Mouse (Mus musculus): ENCODE measurements around the gene Casp1. TPM values are rescaled to one million over a fixed set of nuclear protein-coding genes. Genes with fewer than 3 reads are reported as not detected.

Casp1 gene
- total and polyA plus RNA-seq, 2 experiments from 2014 or later: 1.5 to 1.7 TPM

DNA sequence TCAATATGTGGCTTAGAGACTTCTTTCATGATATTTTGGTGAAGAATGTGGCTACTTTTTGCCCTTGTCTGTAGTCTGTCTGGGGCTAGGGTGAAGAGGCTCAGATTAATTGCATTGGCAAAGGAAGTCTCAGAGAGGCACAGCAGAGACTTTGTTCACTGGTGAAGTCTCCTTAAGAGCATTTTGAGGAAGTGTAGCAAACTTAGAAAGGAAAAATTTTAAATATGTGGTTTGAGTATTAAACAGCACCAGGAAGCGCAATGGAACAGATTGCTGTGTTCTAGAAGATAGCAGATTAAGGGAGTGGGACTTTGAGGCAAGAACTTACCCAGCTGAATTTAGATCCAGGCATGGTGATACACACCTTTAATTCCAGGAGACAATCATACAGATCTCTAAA is 35.1 kb downstream of the Casp1 start:
- no peak for ATAC-seq
- no peak for DNase-seq
- no peak overlapping the region for H3K27ac ChIP-seq (ENCODE audit: low read depth, low read length)

DNA sequence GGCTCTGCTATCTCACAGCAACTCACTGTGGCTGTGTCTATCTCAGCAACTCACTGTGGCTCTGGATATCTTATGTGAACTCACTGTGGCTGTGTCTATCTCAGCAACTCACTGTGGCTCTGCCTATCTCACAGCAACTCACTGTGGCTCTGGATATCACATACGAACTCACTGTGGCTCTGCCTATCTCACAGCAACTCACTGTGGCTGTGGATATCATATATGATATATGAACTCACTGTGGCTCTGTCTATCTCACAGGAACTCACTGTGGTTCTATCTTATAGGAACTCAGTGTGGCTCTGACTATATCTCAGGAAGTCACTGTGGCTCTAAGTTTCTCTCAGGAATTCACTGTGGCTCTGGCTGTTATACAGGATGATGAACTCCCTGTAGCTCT is 44.8 kb downstream of the Casp1 start:
- H3K4me3 ChIP-seq (ENCODE audit: low read depth, low read length): no peak overlapping the region
- ATAC-seq (no peak), DNase-seq (no peak)
- no peaks in the 10 kb centered on the region for H3K36me3 ChIP-seq (ENCODE audit: insufficient read depth)
- no peaks in the 10 kb centered on the region for H3K9me3 ChIP-seq (ENCODE audit: low read length)
- H3K4me2 ChIP-seq (ENCODE audit: low read depth): no peak overlapping the region
- H3K27me3 ChIP-seq (ENCODE audit: insufficient read depth, low read length): no peaks in the 10 kb centered on the region
- H3K27ac ChIP-seq (ENCODE audit: low read depth, low read length): no peak overlapping the region
- WGBS: 88% methylated on average over 1 of the region's 1 CpGs
- H3K9ac ChIP-seq: no peak overlapping the region
- H3K4me1 ChIP-seq (ENCODE audit: insufficient read depth): no peaks in the 10 kb centered on the region
- no peak for TF ChIP-seq CTCF (IDR thresholded peaks at IDR 0.05; ENCODE audit: low read depth)

More for the DNA sequence above, 35.1 kb downstream of the Casp1 start:
- Histone ChIP-seq H3K9me3 (ENCODE audit: low read length) (no peaks in the 10 kb centered on the region), H3K4me3 (ENCODE audit: low read depth, low read length) (no peak overlapping the region), H3K36me3 (ENCODE audit: insufficient read depth) (no peaks in the 10 kb centered on the region), H3K4me1 (ENCODE audit: insufficient read depth) (no peaks in the 10 kb centered on the region), H3K4me2 (ENCODE audit: low read depth) (no peak overlapping the region), H3K9ac (no peak overlapping the region), H3K27me3 (ENCODE audit: insufficient read depth, low read length) (no peaks in the 10 kb centered on the region)
- TF ChIP-seq CTCF (IDR thresholded peaks at IDR 0.05; ENCODE audit: low read depth): no peak
- whole genome bisulfite sequencing: 94% methylated on average over 1 of the region's 1 CpGs

DNA sequence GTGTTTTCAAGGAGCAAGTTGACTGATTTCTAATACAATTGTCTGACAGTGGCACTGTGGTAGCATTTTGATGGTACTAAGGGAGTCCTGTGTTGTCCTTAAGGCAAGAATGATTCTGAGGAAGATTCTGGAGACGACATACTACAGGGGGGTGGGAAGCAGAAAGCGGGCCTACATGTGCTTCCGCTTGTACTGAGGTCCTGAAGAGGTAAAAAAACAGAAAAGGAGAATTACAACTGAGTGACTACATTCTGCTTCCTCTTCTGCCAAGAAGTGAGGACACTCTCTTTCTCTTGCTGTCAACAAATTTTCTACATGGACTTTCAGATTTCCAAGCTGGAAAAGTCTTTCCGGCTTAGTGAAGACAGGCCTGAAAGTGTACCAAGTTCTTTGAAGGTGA is 45.8 kb downstream of the Casp1 start:
- no peak for DNase-seq
- Histone ChIP-seq H3K9ac (no peak overlapping the region), H3K9me3 (ENCODE audit: low read length) (no peaks in the 10 kb centered on the region), H3K36me3 (ENCODE audit: insufficient read depth) (no peaks in the 10 kb centered on the region), H3K27ac (ENCODE audit: low read depth, low read length) (no peak overlapping the region), H3K27me3 (ENCODE audit: insufficient read depth, low read length) (no peaks in the 10 kb centered on the region), H3K4me1 (ENCODE audit: insufficient read depth) (no peaks in the 10 kb centered on the region), H3K4me3 (ENCODE audit: low read depth, low read length) (no peak overlapping the region), H3K4me2 (ENCODE audit: low read depth) (no peak overlapping the region)
- WGBS: 92% methylated on average over 4 of the region's 4 CpGs
- TF ChIP-seq CTCF (IDR thresholded peaks at IDR 0.05; ENCODE audit: low read depth): no peak
- no peak for ATAC-seq

DNA sequence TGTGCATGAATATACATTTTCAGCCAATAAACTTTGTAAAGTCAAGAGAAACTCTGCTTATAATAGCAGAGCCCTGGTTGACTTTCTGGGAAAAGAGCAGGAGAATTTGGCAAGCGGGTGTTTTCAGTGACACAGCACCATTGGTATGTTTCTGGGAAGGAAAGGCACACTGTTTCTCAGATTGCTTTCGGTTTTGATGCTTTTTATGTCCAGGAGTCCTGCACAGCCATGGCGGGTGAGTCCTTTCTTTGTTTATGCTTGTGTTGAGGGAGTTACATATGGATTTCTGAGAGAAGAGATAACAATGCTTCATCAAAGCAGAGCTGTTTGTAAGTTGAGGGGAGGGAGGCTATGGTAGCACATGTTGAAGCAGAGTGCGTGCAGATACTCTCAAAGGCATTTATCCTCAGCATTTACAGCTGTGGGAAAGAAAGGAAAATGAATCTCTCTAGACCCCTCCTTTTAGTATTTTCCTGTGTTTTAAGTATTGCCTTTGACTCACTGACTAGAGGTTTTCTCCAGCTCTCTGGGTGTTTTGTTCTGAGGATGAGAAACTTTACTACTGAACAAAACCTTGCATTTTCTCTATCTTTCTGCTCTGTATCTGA is 47.1 kb downstream of the Casp1 start, which contains the start of gene Casp12:
Casp12 (plus strand) TSS at position 140 of the 608 bp plus-strand sequence.
- ATAC-seq (no peak), DNase-seq (no peak)
- H3K9ac ChIP-seq: no peak within 1 kb of the TSS
- H3K27me3 ChIP-seq (ENCODE audit: insufficient read depth, low read length): no peaks in the 10 kb centered on the region
- no peak within 1 kb of the TSS for H3K4me2 ChIP-seq (ENCODE audit: low read depth)
- H3K9me3 ChIP-seq (ENCODE audit: low read length): no peaks in the 10 kb centered on the region
- WGBS: 75% methylated on average over 4 of the region's 4 CpGs
- H3K36me3 ChIP-seq (ENCODE audit: insufficient read depth): no peaks in the 10 kb centered on the region
- no peak within 1 kb of the TSS for H3K4me3 ChIP-seq (ENCODE audit: low read depth, low read length)
- no peaks in the 10 kb centered on the region for H3K4me1 ChIP-seq (ENCODE audit: insufficient read depth)
- no peak for TF ChIP-seq CTCF (IDR thresholded peaks at IDR 0.05; ENCODE audit: low read depth)
- H3K27ac ChIP-seq (ENCODE audit: low read depth, low read length): no peak within 1 kb of the TSS

DNA sequence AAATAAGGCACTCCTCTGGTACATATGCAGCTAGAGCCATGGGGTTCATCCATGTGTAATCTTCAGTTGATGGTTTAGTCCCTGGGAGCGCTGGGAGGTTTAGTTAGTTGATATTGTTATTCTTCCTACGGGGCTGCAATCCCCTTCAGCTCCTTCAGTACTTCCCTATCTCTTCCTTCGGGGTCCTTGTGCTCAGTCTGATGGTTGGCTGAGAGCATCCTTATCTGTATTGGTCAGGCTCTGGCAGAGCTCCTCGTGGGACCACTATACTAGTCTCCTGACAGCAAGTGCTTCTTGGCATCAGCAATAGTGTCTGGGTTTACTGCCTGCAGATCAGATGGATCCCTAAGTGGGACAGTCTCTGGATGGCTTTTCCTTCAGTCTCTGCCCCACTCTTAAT is 49.1 kb downstream of the Casp1 start:
- H3K4me3 ChIP-seq (ENCODE audit: low read depth, low read length): no peak overlapping the region
- H3K4me2 ChIP-seq (ENCODE audit: low read depth): no peak overlapping the region
- DNase-seq: no peak
- no peak overlapping the region for H3K9ac ChIP-seq
- no peak overlapping the region for H3K27ac ChIP-seq (ENCODE audit: low read depth, low read length)
- H3K27me3 ChIP-seq (ENCODE audit: insufficient read depth, low read length): no peaks in the 10 kb centered on the region
- 82% methylated on average over 4 of the region's 4 CpGs for WGBS
- H3K36me3 ChIP-seq (ENCODE audit: insufficient read depth): no peaks in the 10 kb centered on the region
- no peaks in the 10 kb centered on the region for H3K4me1 ChIP-seq (ENCODE audit: insufficient read depth)
- no peaks in the 10 kb centered on the region for H3K9me3 ChIP-seq (ENCODE audit: low read length)
- no peak for ATAC-seq
- no peak for TF ChIP-seq CTCF (IDR thresholded peaks at IDR 0.05; ENCODE audit: low read depth)

DNA sequence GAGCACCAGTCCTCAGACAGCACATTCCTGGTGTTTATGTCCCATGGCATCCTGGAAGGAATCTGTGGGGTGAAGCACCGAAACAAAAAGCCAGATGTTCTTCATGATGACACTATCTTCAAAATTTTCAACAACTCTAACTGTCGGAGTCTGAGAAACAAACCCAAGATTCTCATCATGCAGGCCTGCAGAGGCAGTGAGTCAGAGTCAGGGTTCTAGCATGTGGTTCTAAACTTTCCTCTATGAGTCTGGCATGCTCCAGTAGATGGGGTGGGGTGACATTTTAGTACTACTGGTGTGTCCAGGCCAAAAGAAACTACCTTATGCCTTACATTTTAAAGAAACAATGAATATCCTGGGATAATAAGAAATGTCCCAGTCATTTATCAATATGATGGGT is 55.4 kb downstream of the Casp1 start:
- Histone ChIP-seq H3K4me3 (ENCODE audit: low read depth, low read length) (no peak overlapping the region), H3K4me2 (ENCODE audit: low read depth) (no peak overlapping the region), H3K9me3 (ENCODE audit: low read length) (no peaks in the 10 kb centered on the region), H3K4me1 (ENCODE audit: insufficient read depth) (no peaks in the 10 kb centered on the region), H3K36me3 (ENCODE audit: insufficient read depth) (no peaks in the 10 kb centered on the region), H3K27me3 (ENCODE audit: insufficient read depth, low read length) (no peaks in the 10 kb centered on the region), H3K9ac (no peak overlapping the region), H3K27ac (ENCODE audit: low read depth, low read length) (no peak overlapping the region)
- no peak for ATAC-seq
- no peak for TF ChIP-seq CTCF (IDR thresholded peaks at IDR 0.05; ENCODE audit: low read depth)
- DNase-seq: no peak
- WGBS: 89% methylated on average over 2 of the region's 2 CpGs

DNA sequence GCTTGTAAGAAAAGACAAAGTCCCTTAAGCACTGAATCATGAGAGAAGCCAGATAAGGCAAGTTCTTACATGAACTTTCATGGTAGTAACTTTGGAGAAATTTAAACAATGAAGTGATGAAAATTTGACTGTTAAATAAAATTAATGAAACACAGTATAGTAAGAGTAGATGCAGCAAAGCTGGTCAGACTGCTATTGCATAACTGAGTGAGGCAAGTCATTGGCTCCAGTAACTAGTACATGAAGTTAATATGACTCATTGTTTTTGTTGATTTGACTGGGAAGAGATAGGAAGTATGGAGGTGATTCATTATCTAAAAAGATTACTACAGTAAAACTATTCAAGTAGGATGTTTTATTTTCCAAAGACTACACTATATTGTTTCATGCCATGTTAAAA is 58.5 kb downstream of the Casp1 start:
- H3K4me3 ChIP-seq (ENCODE audit: low read depth, low read length): no peak overlapping the region
- no peak overlapping the region for H3K4me2 ChIP-seq (ENCODE audit: low read depth)
- no peak overlapping the region for H3K9ac ChIP-seq
- ATAC-seq (no peak), DNase-seq (no peak)
- H3K4me1 ChIP-seq (ENCODE audit: insufficient read depth): no peaks in the 10 kb centered on the region
- no peak for TF ChIP-seq CTCF (IDR thresholded peaks at IDR 0.05; ENCODE audit: low read depth)
- no peaks in the 10 kb centered on the region for H3K27me3 ChIP-seq (ENCODE audit: insufficient read depth, low read length)
- no peaks in the 10 kb centered on the region for H3K36me3 ChIP-seq (ENCODE audit: insufficient read depth)
- H3K27ac ChIP-seq (ENCODE audit: low read depth, low read length): no peak overlapping the region
- H3K9me3 ChIP-seq (ENCODE audit: low read length): no peaks in the 10 kb centered on the region

Other genes with a start within 250 kb of the Casp1 start
- 0.19 TPM in 1 of 2 replicates, not detected in the other for gene Casp4, start 10.3 kb downstream of the Casp1 start, total RNA-seq (2014; rRNA removed)
- 0.44 and 0.65 TPM in 2 replicates for gene Casp4, start 10.3 kb downstream of the Casp1 start, polyA plus RNA-seq (2015; fragmentation: Nextera tagmentation; extraction: Ambion mirVana)
- gene Casp12, start 46.9 kb downstream of the Casp1 start, total RNA-seq (2014; rRNA removed): 0.85 and 0.90 TPM in 2 replicates
- 0.84 and 1.2 TPM in 2 replicates for gene Casp12, start 46.9 kb downstream of the Casp1 start, polyA plus RNA-seq (2015; fragmentation: Nextera tagmentation; extraction: Ambion mirVana)